Mouse (Mus musculus) splenic B cell, adult 2 months (primary cell): ENCODE data around the gene Ror2.

Experiments used
- DNase-seq: peaks from one replicate; pipeline ENCODE4 v3.0.0-alpha.2; 2011; ENCODE audit warnings: low read depth, low spot score
- H3K27me3 ChIP-seq: 2 replicates; pipeline ENCODE4 v1.6.1; 2012; ENCODE audit warnings: mild to moderate bottlenecking, low read length, moderate library complexity, mixed read lengths; ENCODE audit not compliant: control insufficient read depth, poor library complexity, insufficient read depth, severe bottlenecking
- H3K36me3 ChIP-seq: 2 replicates; pipeline ENCODE4 v1.6.1; 2012; ENCODE audit warnings: mild to moderate bottlenecking, low read length, moderate library complexity, mixed read lengths; ENCODE audit not compliant: control insufficient read depth, poor library complexity, insufficient read depth, severe bottlenecking

Gene Ror2

DNA sequence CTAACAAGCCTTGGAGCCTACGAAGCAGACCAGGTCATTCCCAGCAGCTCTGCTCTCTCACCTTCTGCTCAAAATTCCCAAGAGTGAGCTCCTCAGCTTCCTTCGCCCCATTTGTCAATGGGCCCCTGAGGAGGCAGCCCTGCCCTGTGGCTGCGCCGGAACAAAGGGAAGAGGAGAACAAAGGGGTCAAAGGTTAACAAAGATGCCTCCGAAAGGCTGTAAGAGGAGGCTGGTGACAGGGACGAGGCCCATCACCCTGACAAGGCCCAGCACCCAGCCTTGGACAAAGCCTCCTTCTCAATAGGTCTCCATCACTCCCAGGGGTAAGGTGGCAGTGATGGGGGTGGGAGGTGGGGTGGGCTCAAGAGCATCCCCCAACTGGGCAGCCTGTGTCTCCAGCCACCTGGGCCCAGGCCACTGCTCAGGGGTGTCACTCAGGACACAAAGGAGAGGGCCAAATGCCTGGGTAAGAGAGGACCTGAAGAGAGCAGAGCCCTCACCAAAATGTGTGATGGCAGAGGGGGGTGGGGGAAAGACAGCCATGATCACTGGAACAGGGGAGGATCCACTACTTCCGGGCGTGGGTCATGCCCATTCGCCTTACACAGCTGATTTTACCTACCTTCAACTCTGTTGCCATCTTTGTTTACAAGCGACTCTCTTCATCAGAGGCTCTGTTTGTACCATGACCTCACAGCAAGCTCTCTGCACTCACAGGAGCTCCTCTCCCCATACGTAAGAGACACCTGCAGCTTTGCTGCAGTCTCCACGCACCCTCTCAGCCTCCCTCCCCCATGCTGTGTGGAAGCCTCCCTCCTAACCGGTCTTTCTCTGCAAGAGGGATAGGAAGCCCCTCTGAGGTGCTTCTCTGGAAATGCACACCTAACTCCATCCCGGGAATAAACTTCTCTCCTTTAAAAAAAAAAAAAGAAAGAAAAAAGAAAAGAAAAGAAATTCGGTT, 51.8 kb downstream of the Ror2 start:
- no peaks in the 10 kb centered on the region for H3K27me3 ChIP-seq
- no peaks in the 10 kb centered on the region for H3K36me3 ChIP-seq
- DNase-seq: no peak

DNA sequence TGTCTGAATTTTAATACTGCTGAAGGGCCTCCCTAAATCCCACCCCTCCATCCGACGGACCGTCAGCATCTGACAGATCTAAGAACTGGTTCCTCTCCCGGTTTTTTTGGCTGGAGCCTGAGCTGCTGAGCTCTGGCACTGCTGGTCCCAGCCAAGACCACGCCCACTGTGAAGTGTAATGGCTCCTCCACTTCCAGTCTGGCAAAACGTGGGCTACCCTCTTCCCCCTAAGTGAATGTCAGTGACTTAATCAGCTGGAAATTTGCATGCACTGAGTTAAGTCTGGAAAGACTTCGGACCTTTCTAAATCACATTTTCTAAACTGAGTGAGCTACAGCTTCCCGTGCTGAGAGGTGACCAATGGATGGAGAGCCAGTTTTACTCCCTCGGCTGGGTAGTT, 52.5 kb downstream of the Ror2 start:
- no peaks in the 10 kb centered on the region for H3K36me3 ChIP-seq
- DNase-seq: no peak
- no peaks in the 10 kb centered on the region for H3K27me3 ChIP-seq

DNA sequence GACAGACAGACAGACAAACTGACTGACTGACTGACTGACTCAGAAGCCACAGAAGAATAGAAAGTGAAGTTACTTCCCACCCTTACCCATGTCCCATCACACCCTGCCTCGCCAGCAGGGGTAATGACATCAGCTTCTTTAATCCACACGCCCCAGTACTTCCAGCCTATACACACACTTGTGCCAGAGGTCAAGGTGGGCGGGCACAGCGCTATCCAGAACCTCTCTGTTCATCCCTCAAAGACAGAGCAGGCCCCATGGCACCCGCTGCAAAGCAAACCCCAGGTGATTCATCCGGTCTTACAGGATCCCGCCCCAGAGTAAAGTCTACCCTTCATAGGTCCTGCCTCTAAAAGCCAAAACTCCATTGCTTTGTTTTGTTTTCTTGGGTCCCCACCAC, 53.5 kb downstream of the Ror2 start:
- no peaks in the 10 kb centered on the region for H3K36me3 ChIP-seq
- no peak for DNase-seq
- H3K27me3 ChIP-seq: no peaks in the 10 kb centered on the region

DNA sequence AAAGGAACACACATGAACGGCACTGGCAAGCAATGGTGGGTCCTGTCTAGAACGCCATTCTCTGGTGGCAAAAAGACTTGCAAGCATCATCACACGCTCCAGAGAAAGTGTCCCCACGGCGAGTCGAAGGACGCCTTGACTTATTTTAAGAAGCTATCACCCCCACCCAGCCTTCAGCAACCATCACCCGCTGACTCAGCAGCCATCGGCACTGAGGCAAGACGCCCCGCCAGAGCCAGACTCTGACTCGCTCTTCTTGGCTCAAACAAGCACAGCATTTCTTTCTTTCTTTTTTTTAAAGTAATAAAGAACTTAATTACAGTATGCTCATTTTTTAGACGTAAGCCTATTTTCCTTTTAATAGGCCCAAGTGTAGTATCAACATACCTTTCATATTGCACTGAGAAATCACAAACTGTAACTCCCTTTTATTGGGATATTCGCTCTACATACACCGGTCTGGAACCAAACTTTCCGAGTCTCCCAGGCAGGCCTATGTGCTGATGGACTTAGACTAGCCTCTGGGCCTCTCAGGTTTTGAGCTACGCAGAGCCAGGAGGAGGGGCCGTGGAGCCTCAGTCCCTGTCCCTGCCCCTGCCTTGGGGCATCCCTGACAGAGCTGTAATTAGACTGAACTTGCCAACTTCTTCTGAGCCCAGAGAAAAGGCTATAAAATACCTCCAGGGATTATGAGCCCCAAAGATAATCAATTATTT, 55.3 kb downstream of the Ror2 start:
- Histone ChIP-seq H3K36me3 (no peaks in the 10 kb centered on the region), H3K27me3 (no peaks in the 10 kb centered on the region)
- DNase-seq: no peak

DNA sequence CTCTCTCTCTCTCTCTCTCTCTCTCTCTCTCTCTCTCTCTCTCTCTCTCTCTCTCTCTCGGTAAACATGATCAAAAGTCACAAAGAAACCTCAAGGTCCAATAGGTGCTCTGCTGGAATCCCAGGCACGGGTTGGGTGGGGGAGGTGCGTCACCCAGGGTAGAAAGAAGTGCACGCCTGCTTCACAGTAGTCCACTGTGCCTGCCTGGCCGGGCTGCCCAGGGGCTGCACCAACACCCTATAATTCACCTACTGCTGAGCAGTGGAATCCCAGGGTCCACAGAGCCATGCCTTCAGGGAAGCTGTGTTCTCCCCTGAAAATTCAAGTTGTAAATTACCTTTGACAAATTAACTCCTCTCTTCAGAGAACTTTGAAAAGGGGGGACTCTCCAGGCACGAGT, 58.9 kb downstream of the Ror2 start:
- DNase-seq: no peak
- Histone ChIP-seq H3K36me3 (no peaks in the 10 kb centered on the region), H3K27me3 (no peaks in the 10 kb centered on the region)

DNA sequence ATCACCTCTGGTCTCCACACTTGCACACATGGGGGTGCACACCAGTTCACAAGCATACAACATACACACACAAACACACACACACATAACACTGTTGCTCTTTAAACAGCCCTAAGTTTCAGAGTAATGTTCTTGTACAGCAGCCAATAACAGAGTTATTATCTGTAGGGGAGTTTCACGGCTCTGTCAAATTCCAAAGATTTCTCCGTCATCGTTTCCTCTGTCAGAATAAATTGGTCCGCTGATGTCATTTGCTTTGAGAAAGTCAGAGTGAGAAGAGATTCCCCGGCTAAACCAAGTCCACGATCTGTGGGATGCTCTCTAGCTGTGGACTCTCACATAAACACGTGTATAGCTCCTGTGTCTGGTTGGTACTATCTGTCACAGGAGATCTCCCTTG, 59.5 kb downstream of the Ror2 start:
- no peaks in the 10 kb centered on the region for H3K27me3 ChIP-seq
- no peak for DNase-seq
- no peaks in the 10 kb centered on the region for H3K36me3 ChIP-seq

DNA sequence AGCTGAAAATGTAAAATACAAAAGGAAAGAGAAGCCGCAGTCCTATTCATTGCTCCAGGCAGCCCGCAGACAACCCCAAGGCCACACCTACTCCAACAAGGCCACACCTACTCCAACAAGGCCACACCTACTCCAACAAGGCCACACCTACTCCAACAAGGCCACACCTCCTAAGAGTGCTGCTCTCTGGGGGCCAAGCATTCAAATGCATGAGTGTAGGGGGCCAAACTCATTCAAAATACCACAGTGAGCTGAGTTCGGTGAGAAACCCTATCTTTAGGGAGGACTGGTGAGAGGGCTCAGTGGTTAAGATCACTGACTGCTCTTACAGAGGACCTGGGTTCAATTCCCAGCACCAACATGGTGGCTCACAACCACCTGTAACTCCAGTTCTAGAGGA, 60.0 kb downstream of the Ror2 start:
- H3K27me3 ChIP-seq: no peaks in the 10 kb centered on the region
- no peaks in the 10 kb centered on the region for H3K36me3 ChIP-seq
- DNase-seq: no peak

DNA sequence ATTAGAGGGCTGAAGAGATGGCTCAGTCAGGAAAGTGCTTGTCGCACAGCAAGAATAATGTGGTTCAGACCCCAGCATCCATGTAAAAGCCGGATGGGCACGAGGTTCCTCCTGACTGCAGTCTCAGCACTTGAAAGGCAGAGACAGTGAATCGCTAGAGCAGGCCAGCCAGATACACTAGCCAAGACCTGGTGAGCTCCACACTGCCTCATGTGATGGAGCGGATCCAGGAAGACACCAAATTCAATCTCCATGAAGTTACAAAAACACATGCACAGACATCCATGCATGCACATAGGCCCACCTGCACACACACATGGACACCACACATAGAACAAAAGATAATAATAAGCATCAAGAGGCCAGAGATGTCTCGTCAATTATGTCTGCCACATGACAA, 64.7 kb downstream of the Ror2 start:
- H3K27me3 ChIP-seq: no peaks in the 10 kb centered on the region
- H3K36me3 ChIP-seq: no peaks in the 10 kb centered on the region
- no peak for DNase-seq

DNA sequence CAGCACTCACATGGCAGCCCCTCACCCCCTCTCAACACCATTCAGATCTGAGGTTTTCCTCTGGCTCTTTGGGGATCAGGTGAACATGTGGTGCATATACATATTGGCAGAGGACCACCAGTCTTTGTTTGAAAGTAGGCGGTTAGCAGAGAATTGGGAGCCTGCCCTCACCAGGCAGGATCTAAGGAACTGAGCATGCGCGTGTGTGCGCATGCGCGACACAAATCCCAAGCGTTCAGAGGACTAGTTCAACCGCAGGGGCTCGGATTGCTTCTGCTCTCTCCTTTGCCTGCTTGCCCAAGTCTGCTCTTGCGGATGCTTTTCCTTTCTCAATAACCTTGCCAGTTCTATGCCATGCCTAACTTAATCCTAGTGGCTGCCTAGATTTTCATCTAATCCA, 66.0 kb downstream of the Ror2 start:
- Histone ChIP-seq H3K27me3 (no peaks in the 10 kb centered on the region), H3K36me3 (no peaks in the 10 kb centered on the region)
- no peak for DNase-seq

DNA sequence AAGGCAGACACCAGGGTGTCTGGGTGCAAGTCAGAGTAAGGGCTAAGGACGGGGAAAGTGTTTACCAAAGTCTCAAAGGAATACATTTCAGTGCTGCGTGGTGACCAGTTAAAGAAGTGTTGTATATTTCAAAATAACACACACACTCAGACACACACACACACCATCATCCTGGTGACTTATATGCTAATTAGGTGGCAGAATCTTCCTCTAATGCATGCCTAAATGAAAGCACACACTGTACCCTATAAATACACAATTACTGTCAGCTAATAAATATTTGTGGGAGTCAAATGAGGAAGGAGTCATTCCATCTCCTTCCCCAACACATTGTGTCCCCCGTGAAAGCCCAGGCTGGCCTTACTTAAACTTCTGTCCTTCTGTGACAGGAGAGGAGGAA, 66.5 kb downstream of the Ror2 start:
- H3K27me3 ChIP-seq: no peaks in the 10 kb centered on the region
- DNase-seq: no peak
- no peaks in the 10 kb centered on the region for H3K36me3 ChIP-seq

DNA sequence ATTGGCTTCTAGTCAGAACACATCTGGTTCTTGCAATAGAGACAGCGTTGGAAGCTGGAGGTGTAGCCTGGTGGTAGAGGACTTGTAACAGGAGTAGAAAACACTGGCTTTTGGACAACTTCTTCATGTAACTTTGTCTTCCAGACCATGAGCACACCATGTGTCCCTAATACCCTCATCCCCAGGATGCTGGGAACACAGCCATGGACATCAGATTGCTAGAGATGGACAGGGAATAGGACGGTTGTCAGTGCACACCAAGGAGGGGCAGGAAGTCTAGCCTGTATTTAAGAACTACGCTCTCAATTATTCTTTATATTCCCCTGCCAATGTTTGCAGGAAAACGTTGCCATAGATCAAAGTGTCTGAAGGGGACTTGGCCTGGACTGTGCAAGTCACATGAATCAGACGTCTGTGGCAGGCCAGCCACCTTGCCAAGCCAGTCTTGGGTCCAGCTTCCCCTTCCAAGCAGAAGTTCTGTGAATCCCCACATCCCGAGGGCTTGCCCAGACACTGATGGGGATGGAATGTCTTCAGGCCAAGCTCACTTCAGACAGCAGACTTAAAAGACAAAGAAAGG, 68.4 kb downstream of the Ror2 start:
- H3K36me3 ChIP-seq: no peaks in the 10 kb centered on the region
- no peaks in the 10 kb centered on the region for H3K27me3 ChIP-seq
- DNase-seq: no peak

DNA sequence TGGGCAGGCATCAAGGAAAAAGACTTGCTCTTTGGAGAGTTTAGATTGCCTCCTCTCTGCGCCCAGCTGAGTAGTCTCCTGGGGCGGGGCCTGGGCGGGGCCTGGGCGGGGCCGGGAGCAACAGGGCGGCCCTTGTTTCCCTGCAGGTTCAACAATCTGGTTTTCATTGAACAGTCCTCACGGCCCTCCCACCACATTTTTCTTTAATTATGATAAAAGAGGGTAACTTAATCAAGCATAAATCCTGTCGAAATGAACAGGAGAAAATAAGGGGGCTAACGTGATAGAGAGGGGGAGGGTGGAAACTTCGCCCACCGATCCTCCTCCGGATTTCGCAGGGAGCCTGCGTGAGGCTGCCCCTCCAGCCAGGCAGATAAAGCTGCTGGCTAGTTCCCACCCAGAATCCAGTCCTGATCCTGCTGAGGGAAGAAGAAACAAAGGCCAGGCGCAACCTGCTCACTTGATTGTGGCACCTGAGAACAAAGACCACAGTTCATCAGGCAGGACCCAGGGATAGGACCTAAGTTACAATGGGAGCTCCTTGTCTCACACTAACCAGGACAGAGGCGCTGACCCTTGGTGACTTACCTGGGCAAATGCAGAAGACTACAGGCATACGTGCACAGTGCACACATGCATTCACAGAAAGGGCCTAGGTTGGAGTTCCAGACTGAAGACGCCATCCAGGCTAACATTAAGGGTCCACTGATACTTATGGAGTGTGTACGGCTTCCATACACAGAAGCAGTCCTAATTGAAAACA, 73.8 kb downstream of the Ror2 start:
- H3K27me3 ChIP-seq: no peaks in the 10 kb centered on the region
- no peaks in the 10 kb centered on the region for H3K36me3 ChIP-seq
- no peak for DNase-seq

DNA sequence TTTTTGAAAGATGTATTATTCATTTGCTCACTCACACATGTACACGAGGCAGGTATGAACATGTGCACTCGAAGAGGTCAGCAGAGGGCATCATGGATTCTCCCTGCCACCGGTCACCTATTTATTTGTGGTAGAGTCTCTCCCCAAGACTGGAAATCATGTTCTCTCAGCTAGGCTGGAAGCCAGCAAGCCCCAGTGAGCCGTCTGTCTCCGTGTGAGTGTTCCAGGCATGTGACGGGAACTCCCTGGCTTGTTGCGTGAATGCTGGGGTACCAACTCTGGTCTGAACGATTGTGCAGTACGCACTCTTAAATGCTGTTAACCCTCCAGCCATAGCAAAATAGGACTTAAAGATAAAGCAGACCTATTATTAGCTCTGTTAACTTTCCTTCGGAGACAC, 77.4 kb downstream of the Ror2 start:
- no peaks in the 10 kb centered on the region for H3K27me3 ChIP-seq
- no peaks in the 10 kb centered on the region for H3K36me3 ChIP-seq
- no peak for DNase-seq

DNA sequence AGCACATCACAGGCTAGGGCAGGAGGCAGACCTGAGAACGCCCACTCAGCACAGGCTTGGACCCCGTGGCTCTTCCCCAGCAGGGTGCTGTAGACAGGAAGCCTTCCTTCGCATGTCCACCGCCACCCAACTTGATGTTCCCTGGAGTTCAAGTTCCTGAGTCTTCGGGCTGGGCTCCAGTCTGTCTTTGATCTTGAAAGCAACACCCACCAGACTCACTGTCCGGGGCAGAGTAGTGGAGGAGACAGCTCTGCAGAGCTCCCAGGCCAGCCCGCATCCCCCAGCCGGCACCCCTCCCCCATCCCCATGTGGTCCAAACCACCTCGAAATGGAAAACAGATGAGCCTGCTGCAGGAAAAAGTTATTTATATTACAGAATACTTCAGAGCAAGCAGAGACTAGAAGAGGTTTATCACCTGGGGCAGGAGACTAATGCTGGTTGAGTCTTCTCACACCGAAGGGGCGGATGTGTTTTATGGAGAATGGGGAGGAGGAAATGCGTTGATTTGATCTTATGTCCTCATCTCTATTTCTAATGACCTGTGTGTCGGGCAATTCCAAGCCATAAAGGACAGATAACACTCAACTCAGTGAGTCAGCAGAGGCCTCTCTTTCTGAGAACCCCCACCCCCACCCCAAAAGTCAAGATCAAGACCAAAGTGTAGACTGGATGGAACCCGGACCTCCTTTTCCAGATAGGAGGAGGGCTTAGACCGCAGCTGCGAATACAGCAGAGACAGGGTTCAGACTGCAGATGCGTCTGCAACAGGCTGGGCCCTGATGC, 80.6 kb downstream of the Ror2 start:
- DNase-seq: no peak
- no peaks in the 10 kb centered on the region for H3K27me3 ChIP-seq

More for the DNA sequence above, 80.6 kb downstream of the Ror2 start:
- no peaks in the 10 kb centered on the region for H3K36me3 ChIP-seq
